Mouse (Mus musculus) bone marrow, adult 2 months (tissue): ENCODE data around the gene Gm28043.

Experiments used
- CTCF ChIP-seq: fragments of 200-500 bp; IDR thresholded peaks from 2 replicates; pipeline ENCODE4 v1.5.1; 2011; ENCODE audit warnings: low read length, control low read depth; ENCODE audit not compliant: control insufficient read depth, insufficient read depth
- POLR2A ChIP-seq: fragments of 200-500 bp; IDR thresholded peaks from 2 replicates; pipeline ENCODE4 v1.6.1; 2011; ENCODE audit warnings: low read depth, mild to moderate bottlenecking, control low read depth, low read length, borderline replicate concordance; ENCODE audit not compliant: control insufficient read depth

DNA sequence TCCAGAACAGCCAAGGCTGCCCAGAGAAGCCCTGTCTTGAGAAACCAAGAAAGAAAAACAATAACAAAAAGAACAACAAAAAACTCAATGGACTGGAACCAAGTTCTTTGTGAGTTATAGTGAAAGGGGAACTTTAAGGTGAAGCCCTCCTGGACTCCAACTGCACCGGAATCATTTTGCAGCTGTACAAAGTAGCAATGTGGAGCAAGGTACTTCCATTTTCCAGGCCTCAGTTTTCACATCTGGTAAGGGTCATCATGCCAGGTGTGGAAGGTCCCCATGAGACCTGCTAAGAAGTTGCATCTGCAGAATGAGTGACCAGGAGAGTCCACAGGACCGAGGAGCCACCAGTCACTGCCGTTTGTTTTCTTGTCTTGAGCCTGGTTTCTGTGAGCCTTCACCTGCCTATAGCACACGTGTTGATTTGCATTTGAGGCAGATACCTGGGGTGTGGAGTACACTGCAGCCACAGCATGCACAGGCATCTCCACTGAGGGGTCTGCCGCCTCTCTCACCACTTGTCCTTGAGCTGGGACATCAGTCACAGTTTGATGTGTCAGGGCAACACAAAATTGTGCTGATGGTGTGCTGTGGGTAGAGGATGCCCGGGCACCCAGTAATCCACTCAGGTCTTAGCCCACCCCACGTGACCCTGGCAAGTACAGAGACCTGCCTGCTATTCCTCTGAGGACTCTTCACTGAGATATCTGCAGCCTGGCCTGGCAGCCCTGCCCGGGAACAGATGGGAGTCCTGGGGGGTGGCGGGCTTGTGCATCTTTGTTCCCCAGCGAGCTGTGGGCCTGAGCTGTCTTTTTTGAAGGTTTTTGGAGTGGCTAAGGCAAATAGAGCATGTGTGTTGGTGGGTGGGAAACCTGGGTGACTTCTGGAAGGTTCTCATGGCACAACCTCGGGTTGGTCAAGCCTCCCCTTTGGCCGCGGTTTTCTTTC is 105.2 kb downstream of the Gm28043 start:
- no peak for TF ChIP-seq CTCF
- no peak for TF ChIP-seq POLR2A
